Mouse (Mus musculus) C2C12 (cell line): ENCODE results near the gene C87436.

Experiments used
- CEBPB ChIP-seq: IDR thresholded peaks from one replicate; pipeline ENCODE4 v1.6.1; 2011; ENCODE audit warnings: low read depth, mild to moderate bottlenecking, control low read depth, moderate library complexity
- CTCF ChIP-seq: IDR thresholded peaks from one replicate; pipeline ENCODE4 v1.5.1; 2011; ENCODE audit not compliant: control insufficient read depth, insufficient read depth, insufficient read length

GRCm38 (mm10) chr6:86402681-86403607 is 35.2 kb upstream of the C87436 start:
- TF ChIP-seq CTCF (no peak), CEBPB (no peak)
